Mouse (Mus musculus) retina, embryonic 14.5 days (tissue): Measurements from ENCODE around the gene Usf2.

Experiments
- DNase-seq: peaks from one replicate; pipeline ENCODE4 v3.0.0-alpha.2; 2015; ENCODE audit warnings: low spot score

Gene Usf2

DNA sequence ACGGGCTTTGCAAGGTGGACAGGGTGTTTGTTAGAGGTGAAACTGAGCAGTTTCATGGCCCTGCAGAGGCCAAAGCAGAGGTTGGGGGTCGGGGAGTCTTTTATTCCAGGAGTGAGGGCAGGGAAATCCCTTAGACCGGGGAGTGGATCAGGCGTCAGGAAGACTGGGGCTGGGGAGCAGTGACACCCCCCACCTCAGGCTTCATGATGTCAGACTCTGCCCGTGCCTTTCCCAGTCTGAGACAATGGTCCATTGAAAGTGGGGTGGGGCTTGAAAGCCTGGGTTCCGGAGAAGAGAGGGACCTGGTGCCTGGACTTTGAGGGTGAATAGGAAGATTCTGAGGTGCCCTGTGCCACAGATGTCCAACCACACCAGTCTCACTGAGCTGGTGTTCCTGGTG, 39.9 kb downstream of the Usf2 start:
- no peak for DNase-seq

DNA sequence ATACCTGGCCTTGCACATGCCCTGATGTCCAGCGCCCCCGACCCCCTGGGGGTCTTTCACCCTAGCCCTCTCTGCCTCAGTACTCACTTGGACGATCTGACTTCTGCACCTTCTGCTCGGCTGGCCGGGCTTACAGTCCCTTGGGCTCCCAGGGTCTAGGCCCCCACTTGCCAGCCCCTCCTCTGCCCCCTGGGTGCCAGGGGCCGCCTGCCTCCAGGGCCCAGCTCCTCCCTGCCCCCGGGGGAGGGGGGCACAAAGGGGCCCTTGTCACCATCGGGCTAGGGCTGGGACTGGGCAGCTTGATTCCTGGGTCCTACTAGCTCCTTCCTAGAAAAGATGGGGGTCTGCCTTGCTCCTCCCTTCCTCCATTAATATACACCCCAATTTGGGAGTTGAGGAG, 41.9 kb downstream of the Usf2 start, which contains the start of gene Mag:
Gene Mag (minus strand): TSS at position 142 of the 400 bp plus-strand sequence.
- DNase-seq, result peak; percentile 0

DNA sequence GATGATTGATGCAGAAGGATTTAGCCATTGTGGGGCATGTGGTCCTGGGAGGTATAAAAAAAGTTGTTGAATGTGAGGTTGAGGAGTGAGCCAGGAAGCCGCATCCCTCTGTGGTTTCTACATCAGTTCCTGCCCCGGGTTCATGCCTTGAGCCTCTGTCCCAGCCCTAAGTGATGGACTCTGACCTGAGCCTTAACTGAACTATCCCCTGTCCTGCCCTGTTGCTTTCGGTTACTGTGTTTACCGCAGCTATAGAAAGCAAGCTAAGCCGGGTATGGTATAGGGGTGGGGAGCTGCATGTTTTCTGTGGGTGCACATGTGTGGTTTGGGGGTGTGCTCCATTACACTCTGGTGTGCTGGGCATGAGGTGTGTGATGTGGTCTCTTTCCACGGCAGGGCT, 46.8 kb downstream of the Usf2 start:
- no peak for DNase-seq

DNA sequence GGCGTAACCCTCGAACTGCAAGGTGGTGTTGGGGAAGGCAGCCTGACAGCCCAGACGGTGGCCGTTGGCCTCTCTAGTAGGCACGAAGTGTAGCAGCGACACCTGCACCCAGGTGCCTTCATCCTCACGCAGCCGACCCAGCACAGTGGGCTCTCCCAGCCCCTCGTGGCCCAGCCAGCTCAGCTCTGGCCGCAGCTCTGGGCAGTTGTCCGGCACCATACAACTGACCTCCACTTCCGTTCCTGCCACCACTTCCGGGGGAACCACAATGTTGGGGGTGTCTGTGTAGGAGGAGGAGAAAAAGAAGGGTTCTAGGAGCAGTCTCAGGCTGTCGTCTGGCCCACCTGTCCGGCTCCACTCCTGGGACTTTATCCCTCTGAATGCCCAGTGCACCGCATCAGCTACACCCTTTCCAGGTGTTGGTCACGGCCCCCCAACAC, 47.6 kb downstream of the Usf2 start:
- DNase-seq, result no peak

DNA sequence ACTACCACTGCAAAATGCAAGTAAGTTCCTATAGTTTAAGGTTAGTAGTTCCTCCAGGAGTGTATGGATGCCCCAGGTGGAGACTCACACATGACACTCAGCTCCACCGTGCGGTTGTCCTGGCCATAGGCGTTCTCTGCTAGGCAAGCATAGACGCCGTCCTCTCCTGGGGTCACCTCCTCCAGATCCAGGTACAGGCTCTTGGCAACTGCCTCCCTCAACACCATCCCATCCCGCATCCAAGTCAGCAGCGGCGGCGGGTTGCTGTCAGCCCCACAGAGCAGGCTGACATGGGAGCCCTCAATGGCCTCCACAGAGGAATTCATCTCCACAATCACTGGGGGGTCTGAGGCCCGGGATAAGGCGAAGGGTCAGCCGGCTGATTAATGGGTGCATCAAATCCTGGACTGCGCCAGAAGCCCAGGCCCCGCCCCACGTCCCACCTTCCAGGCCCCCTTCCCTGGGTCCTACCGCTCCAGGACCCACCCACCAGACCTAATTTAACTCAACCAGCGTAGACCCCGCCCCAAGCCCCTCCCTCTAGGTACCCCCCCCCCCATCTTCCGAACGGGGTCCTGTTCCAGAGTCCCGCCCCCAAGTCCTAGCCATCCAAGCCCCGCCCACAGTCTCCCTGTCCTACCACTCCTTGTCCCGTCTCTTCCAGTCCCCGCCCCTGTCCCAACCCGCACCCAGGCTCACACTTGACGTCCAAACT, 48.2 kb downstream of the Usf2 start:
- peak; percentile 57 for DNase-seq

DNA sequence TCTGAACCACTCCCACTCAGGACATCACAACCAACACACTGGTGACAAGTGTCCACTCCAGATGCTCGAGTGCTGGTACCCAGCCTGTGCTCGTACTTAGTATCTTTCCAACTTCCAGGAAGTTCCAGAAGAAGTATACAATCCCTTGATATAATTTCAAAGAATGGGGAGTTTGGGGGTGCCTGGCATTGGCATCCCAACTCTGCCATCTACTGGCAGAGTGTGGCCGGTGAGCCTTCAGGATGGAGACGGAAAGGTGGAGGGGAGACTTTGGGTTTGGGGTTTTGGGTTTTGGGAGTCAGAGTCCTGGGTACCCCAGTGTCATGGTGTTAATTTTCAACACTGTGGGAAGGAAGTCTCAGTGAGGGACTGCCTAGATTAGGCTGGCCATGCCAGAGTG, 52.6 kb downstream of the Usf2 start:
- no peak for DNase-seq
